Mouse (Mus musculus) left cerebral cortex, adult 2 months (tissue): ENCODE measurements around the gene Phb. TPM values are rescaled to one million over a fixed set of nuclear protein-coding genes. Genes with fewer than 3 reads are reported as not detected.

Experiments
- DNase-seq, 2 experiments: peaks; one replicate each; pipeline ENCODE4 v3.0.0; 2021 to 2022; ENCODE audit warnings: low spot score in 2 of 2, mixed read lengths in 1 of 2; ENCODE audit errors: extremely low spot score in 1 of 2
- H3K27ac ChIP-seq: fragments of 200-600 bp; 2 replicates; pipeline ENCODE4 v1.8.1; 2022
- H3K4me3 ChIP-seq: fragments of 200-600 bp; 2 replicates; pipeline ENCODE4 v1.8.1; 2022
- CTCF ChIP-seq: fragments of 200-600 bp; IDR thresholded peaks from 2 replicates; pipeline ENCODE4 v1.8.1; 2022; ENCODE audit warnings: antibody characterized with exemption, mild to moderate bottlenecking, moderate library complexity
- intact Hi-C: fragments of 180-260 bp; cut with DNase I; formaldehyde crosslinking; loops from one replicate; pipeline ENCODE4 v1.15.1; 2025
- total RNA-seq, 2 experiments: library from RNA; stranded (reverse); gene quantifications; 2 replicates each; pipeline ENCODE4 v1.2.3; 2021

Gene Phb
- total RNA-seq, 2 experiments from 2014 or later = 70.0 to 74.0 TPM

DNA sequence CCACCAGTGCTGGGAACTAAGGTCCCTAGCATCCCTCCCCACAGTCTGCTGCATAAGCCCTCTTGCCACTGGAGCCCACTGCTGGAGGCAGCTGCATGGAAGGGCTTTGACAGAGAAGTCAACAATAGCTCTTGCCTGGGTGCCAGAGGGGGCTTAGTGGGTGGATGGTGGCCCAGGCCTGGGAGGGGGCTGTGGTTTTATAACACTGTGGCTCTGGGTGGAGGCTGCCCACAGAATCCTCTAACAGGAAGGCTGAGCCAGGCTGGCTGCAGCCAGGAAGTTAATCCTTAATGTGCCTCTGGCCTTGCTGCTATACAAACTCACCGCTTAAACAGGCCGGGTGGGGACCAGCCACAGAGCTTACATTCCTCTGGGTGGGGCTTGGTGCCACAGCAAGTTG lies 31.7 kb upstream of the Phb start:
- DNase-seq = no peak
- TF ChIP-seq CTCF = no peak
- intact Hi-C loops = no loop called here
- no peak overlapping the region for H3K4me3 ChIP-seq
- no peak overlapping the region for H3K27ac ChIP-seq

- TF ChIP-seq CTCF = no peak
- H3K27ac ChIP-seq = no peak overlapping the region
- H3K4me3 ChIP-seq = no peak overlapping the region
- intact Hi-C loops = loop anchor here (10.0 kb wide), 1 partner anchor 256 kb away; the partner anchor contains the start of gene Slc35b1
- DNase-seq = no peak
Measured at GRCm38 (mm10) chr11:95640751-95641150, 26.0 kb upstream of the Phb start.

- H3K4me3 ChIP-seq = no peak overlapping the region
Measured at GRCm38 (mm10) chr11:95642534-95643280, 24.1 kb upstream of the Phb start.

GRCm38 (mm10) chr11:95643856-95644255 lies 22.9 kb upstream of the Phb start:
- no peak for TF ChIP-seq CTCF
- Histone ChIP-seq H3K4me3 (no peak overlapping the region), H3K27ac (no peak overlapping the region)
- DNase-seq = no peak
- intact Hi-C loops = loop anchor here (10.0 kb wide), 1 partner anchor 259 kb away; the partner anchor contains the start of gene Slc35b1

More at GRCm38 (mm10) chr11:95642534-95643280, 24.1 kb upstream of the Phb start:
- TF ChIP-seq CTCF = no peak
- peak in 1 of 2 experiments; percentile 38 for DNase-seq
- intact Hi-C loops = loop anchor here (10.0 kb wide), 1 partner anchor 258 kb away; the partner anchor contains the start of gene Slc35b1
- no peak overlapping the region for H3K27ac ChIP-seq

DNA sequence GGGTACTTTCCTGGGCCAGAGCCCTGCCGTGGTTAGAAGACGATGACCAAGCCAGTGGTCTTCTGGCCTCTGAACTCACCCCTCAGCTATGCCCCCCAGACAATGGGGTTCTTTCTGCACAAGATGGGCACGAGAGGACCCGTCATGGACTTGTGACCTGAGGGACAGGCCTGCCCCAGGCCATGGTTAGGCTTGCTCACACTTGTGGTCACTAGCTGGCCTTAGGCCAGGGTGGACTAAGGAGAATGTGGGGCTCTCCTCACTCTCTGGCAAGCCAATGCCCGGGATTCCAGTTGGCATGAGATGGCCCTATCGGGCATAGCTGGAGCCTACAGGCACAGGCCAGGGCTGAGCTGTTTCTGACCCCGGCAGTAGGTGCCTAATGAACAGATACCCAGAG lies 22.4 kb upstream of the Phb start:
- Histone ChIP-seq H3K27ac (no peak overlapping the region), H3K4me3 (no peak overlapping the region)
- no peak for TF ChIP-seq CTCF
- intact Hi-C loops = loop anchor here (10.0 kb wide), 1 partner anchor 260 kb away; the partner anchor contains the start of gene Slc35b1
- no peak for DNase-seq

DNA sequence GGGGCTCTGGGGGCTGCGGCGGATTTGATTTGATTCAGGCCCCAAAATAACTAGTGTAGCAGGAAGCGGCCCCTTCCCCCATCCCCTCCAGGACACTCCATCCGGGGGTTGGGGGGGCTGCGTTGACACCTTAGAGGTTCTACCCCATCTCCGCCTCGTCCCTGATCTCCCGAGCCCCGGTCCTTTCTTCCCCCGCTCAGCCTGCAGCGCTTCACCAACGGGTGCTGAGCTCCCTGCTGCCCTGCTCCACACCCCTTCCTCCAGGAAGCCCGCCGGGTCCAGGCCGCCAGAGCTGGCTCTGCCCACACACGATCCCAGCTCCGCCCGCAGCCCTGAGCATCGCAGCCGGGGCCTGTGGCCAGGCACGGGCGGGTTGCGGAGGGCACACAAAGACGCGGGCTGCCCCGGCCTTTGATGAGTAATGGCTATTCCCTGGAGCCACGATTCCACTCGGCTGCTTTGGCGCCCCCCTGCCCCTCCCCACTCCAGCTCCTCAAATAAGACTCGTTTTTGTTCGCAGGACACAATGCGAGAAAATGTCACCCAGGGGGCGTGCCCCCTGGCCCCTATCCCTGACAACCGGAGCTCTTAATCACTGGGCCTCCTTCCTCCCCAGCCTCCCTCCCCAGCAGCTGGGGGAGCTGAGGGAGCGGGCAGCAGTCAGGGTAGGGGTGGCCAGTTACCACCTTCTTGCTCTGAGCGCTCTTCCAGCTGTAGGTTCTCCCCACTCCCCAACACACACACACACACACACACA lies 21.2 kb upstream of the Phb start:
- no peak overlapping the region for H3K27ac ChIP-seq
- TF ChIP-seq CTCF = no peak
- DNase-seq = no peak
- no peak overlapping the region for H3K4me3 ChIP-seq
- intact Hi-C loops = loop anchor here (5.0 to 10.0 kb wide), 3 partner anchors 43 to 261 kb away; partner anchors contain the start of genes Ngfr and Slc35b1

- intact Hi-C loops = loop anchor here (5.0 to 10.0 kb wide), 3 partner anchors 44 to 261 kb away; partner anchors contain the start of genes Ngfr and Slc35b1
- no peak for DNase-seq
- no peak for TF ChIP-seq CTCF
Measured at GRCm38 (mm10) chr11:95646154-95646490, 20.6 kb upstream of the Phb start.

DNA sequence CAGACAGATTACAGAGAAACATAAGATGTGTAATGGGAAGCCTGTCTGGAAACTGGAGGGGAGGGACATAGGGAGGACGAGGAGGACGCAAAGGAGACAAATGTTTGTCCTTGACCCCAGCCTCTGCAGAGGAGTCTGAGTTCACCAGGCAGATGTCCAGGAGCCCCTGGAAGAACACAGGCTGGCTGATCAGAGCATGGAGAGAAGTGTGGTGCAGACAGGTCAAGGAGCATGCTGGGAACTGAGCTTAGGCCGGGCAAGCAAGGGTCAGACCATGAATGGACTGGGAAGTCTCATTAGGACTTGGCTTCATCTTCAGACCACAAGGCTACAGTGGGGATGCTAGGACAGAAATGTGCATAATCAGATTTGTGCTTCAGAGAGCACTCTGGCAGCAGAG lies 19.0 kb upstream of the Phb start:
- no peak overlapping the region for H3K4me3 ChIP-seq
- H3K27ac ChIP-seq = no peak overlapping the region
- intact Hi-C loops = loop anchor here (5.0 to 10.0 kb wide), 3 partner anchors 45 to 263 kb away; partner anchors contain the start of genes Ngfr and Slc35b1
- no peak for TF ChIP-seq CTCF
- no peak for DNase-seq

More at GRCm38 (mm10) chr11:95646154-95646490, 20.6 kb upstream of the Phb start:
- H3K4me3 ChIP-seq = no peak overlapping the region
- H3K27ac ChIP-seq = no peak overlapping the region

- DNase-seq = peak; percentile 69 to 77
- Histone ChIP-seq H3K27ac (no peak overlapping the region), H3K4me3 (no peak overlapping the region)
- intact Hi-C loops = loop anchor here (1.0 to 10.0 kb wide), 4 partner anchors 47 to 264 kb away; partner anchors contain the start of genes Ngfr and Slc35b1
- TF ChIP-seq CTCF = peak; percentile 97
Measured at GRCm38 (mm10) chr11:95648827-95649226, 17.9 kb upstream of the Phb start.

- DNase-seq = no peak
- Histone ChIP-seq H3K27ac (no peak overlapping the region), H3K4me3 (no peak overlapping the region)
- intact Hi-C loops = loop anchor here (1.0 to 10.0 kb wide), 4 partner anchors 47 to 265 kb away; partner anchors contain the start of genes Ngfr and Slc35b1
- TF ChIP-seq CTCF = no peak
Measured at GRCm38 (mm10) chr11:95649560-95649959, 17.2 kb upstream of the Phb start.

- Histone ChIP-seq H3K4me3 (no peak overlapping the region), H3K27ac (no peak overlapping the region)
- intact Hi-C loops = no loop called here
- TF ChIP-seq CTCF = no peak
- no peak for DNase-seq
Measured at GRCm38 (mm10) chr11:95650001-95650400, 16.8 kb upstream of the Phb start.

GRCm38 (mm10) chr11:95650981-95651380 lies 15.8 kb upstream of the Phb start:
- no peak for TF ChIP-seq CTCF
- no peak for DNase-seq
- H3K4me3 ChIP-seq = no peak overlapping the region
- intact Hi-C loops = no loop called here
- H3K27ac ChIP-seq = no peak overlapping the region
